Mouse (Mus musculus): ENCODE data around the gene Tmem215.

- TF ChIP-seq POLR2A (IDR thresholded peaks at IDR 0.05; ENCODE audit: insufficient read depth, low read depth, low read length) (no peak), CTCF (IDR thresholded peaks at IDR 0.05; ENCODE audit: insufficient read depth, low read depth, low read length) (no peak)
Observed at GRCm38 (mm10) chr4:40502459-40502858, 30.5 kb downstream of the Tmem215 start.
